Mouse (Mus musculus) layer of hippocampus, adult 9-10 months (tissue): Measurements from ENCODE around the gene Tapt1.

ENCODE experiments used
- DNase-seq: peaks from one replicate; pipeline ENCODE4 v3.0.0; 2022; ENCODE audit warnings: low spot score

Tapt1 gene

GRCm38 (mm10) chr5:44226521-44227461 lies at the start of gene Tapt1:
Tapt1 (minus strand) TSS chr5:44226626.
- DNase-seq = peak; percentile 39

- no peak for DNase-seq
Measured at GRCm38 (mm10) chr5:44271564-44271963, 45.1 kb upstream of the Tapt1 start.

GRCm38 (mm10) chr5:44268524-44268923 lies 42.1 kb upstream of the Tapt1 start:
- peak; percentile 75 for DNase-seq

- DNase-seq = no peak
Measured at GRCm38 (mm10) chr5:44261691-44262090, 35.3 kb upstream of the Tapt1 start.

GRCm38 (mm10) chr5:44261172-44261571 lies 34.7 kb upstream of the Tapt1 start:
- no peak for DNase-seq

GRCm38 (mm10) chr5:44259678-44260077 lies 33.3 kb upstream of the Tapt1 start:
- no peak for DNase-seq

- no peak for DNase-seq
Measured at GRCm38 (mm10) chr5:44258163-44258562, 31.7 kb upstream of the Tapt1 start.

- DNase-seq = no peak
Measured at GRCm38 (mm10) chr5:44257401-44257800, 31.0 kb upstream of the Tapt1 start.

- DNase-seq = no peak
Measured at GRCm38 (mm10) chr5:44256512-44256911, 30.1 kb upstream of the Tapt1 start.

GRCm38 (mm10) chr5:44255756-44256398 lies 29.5 kb upstream of the Tapt1 start:
- DNase-seq = no peak

GRCm38 (mm10) chr5:44253449-44253848 lies 27.0 kb upstream of the Tapt1 start:
- DNase-seq = no peak

GRCm38 (mm10) chr5:44252395-44252794 lies 26.0 kb upstream of the Tapt1 start:
- no peak for DNase-seq

- no peak for DNase-seq
Measured at GRCm38 (mm10) chr5:44250211-44250955, 24.0 kb upstream of the Tapt1 start.

GRCm38 (mm10) chr5:44249363-44249762 lies 22.9 kb upstream of the Tapt1 start:
- DNase-seq = no peak

- DNase-seq = no peak
Measured at GRCm38 (mm10) chr5:44246493-44247217, 20.2 kb upstream of the Tapt1 start.

GRCm38 (mm10) chr5:44244894-44245423 lies 18.5 kb upstream of the Tapt1 start:
- DNase-seq = no peak

GRCm38 (mm10) chr5:44242828-44243227 lies 16.4 kb upstream of the Tapt1 start:
- no peak for DNase-seq

GRCm38 (mm10) chr5:44241726-44242125 lies 15.3 kb upstream of the Tapt1 start:
- no peak for DNase-seq

GRCm38 (mm10) chr5:44239187-44240136 lies 13.0 kb upstream of the Tapt1 start:
- no peak for DNase-seq

- no peak for DNase-seq
Measured at GRCm38 (mm10) chr5:44238201-44238600, 11.8 kb upstream of the Tapt1 start.
